Mouse (Mus musculus): ENCODE results near the gene Zfyve1.

DNA sequence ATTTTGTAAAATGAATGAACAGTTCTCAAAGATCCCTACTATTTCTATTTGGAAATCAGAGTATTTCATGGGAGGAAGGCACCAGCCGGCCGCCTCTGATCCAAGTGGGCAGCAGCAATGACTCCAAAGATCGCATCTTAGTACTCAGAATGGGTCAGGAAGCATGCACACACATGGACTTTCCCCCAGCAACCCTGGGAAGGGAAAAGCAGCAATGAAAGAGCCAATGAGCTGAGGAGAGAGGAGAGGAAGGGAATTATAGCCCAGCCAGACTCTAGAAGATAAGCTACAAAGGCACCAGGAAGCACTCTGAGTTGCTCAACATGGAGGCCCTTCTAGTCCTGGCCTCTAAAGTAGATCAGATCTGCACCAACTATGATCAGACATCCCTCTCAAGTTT, 16.7 kb downstream of the Zfyve1 start:
- TF ChIP-seq CTCF (IDR thresholded peaks at IDR 0.05; ENCODE audit: low read depth): no peak
- no peak for TF ChIP-seq EP300 (IDR thresholded peaks at IDR 0.05; ENCODE audit: low read depth)

Measured in heart, postnatal 0 days (tissue).